Mouse (Mus musculus) CH12.LX (cell line): ENCODE measurements around the gene Itga9. TPM values are rescaled to one million over a fixed set of nuclear protein-coding genes. Genes with fewer than 3 reads are reported as not detected.
A peak's percentile ranks its signal among the peaks of the same experiment; 100 is the strongest.

Experiments used
- DNase-seq: peaks from one replicate; pipeline ENCODE4 v3.0.0-alpha.2; 2013; ENCODE audit errors: extremely low read depth
- H3K27ac ChIP-seq: 2 replicates; pipeline ENCODE4 v1.5.1; 2012; ENCODE audit warnings: low read depth, mild to moderate bottlenecking, control low read depth, moderate library complexity; ENCODE audit not compliant: insufficient read depth
- H3K27me3 ChIP-seq: replicated peaks from 2 replicates; pipeline ENCODE3; 2012; ENCODE audit warnings: inconsistent platforms
- H3K36me3 ChIP-seq, 2 experiments: replicated peaks in 1 of 2; 2 replicates each; pipeline versions ENCODE3 to v1.6.1; 2012; ENCODE audit warnings: inconsistent platforms in 1 of 2, low read length in 1 of 2, mild to moderate bottlenecking in 1 of 2, mixed read lengths in 1 of 2, moderate library complexity in 1 of 2; ENCODE audit not compliant: control insufficient read depth in 1 of 2, insufficient read depth in 1 of 2
- H3K4me1 ChIP-seq, 2 experiments: 2 replicates each; pipeline ENCODE4 v1.6.1; 2012; ENCODE audit warnings: inconsistent platforms in 1 of 2, moderate library complexity in 1 of 2; ENCODE audit not compliant: insufficient read depth in 2 of 2, control insufficient read depth in 1 of 2
- H3K4me2 ChIP-seq: 2 replicates; pipeline ENCODE4 v1.6.1; 2012; ENCODE audit warnings: low read depth, mild to moderate bottlenecking, control low read depth; ENCODE audit not compliant: poor library complexity, insufficient read depth, severe bottlenecking
- H3K4me3 ChIP-seq, 3 experiments: fragments of 150-350 bp in 1 of 3; sonication (generic) in 1 of 3; replicated peaks in 1 of 3; 2 replicates each; pipeline versions ENCODE3 to v1.5.1; 2011 to 2012; ENCODE audit warnings: low read depth in 2 of 3, low read length in 2 of 3, mild to moderate bottlenecking in 2 of 3, moderate library complexity in 2 of 3, control low read depth in 1 of 3, improper control_type of control experiment in 1 of 3, inconsistent platforms in 1 of 3, mixed read lengths in 1 of 3; ENCODE audit not compliant: poor library complexity in 1 of 3
- H3K79me2 ChIP-seq: replicated peaks from 2 replicates; pipeline ENCODE4 v1.6.1; 2012; ENCODE audit warnings: mild to moderate bottlenecking, moderate library complexity; ENCODE audit not compliant: control insufficient read depth, poor library complexity, insufficient read depth, severe bottlenecking; ENCODE audit errors: extremely low read depth
- H3K9ac ChIP-seq: 2 replicates; pipeline ENCODE4 v1.6.1; 2012; ENCODE audit warnings: low read depth, mild to moderate bottlenecking, control low read depth, moderate library complexity; ENCODE audit not compliant: insufficient read depth
- H3K9me3 ChIP-seq: replicated peaks from 2 replicates; pipeline ENCODE3; 2012; ENCODE audit warnings: low read length, inconsistent platforms, mixed read lengths
- BHLHE40 ChIP-seq: IDR thresholded peaks from 2 replicates; pipeline ENCODE4 v1.6.1; 2011; ENCODE audit warnings: mild to moderate bottlenecking, low read depth, low read length, improper control_type of control experiment
- CHD1 ChIP-seq: IDR thresholded peaks from 2 replicates; pipeline ENCODE4 v1.6.1; 2012; ENCODE audit warnings: low read depth, low read length, improper control_type of control experiment, inconsistent platforms
- CTCF ChIP-seq, 2 experiments: IDR thresholded peaks in 1 of 2; conservative IDR thresholded peaks in 1 of 2; 2 replicates each; pipeline ENCODE4 v1.5.1; 2011 to 2012; ENCODE audit warnings: low read depth in 2 of 2, low read length in 2 of 2, improper control_type of control experiment in 1 of 2, inconsistent platforms in 1 of 2, mild to moderate bottlenecking in 1 of 2, moderate library complexity in 1 of 2
- ELF1 ChIP-seq: IDR thresholded peaks from 2 replicates; pipeline ENCODE4 v1.6.1; 2014; ENCODE audit warnings: low read depth, mild to moderate bottlenecking, inconsistent platforms, low read length, improper control_type of control experiment
- ETS1 ChIP-seq: conservative IDR thresholded peaks from 2 replicates; pipeline ENCODE4 v1.6.1; 2012; ENCODE audit warnings: low read depth, mild to moderate bottlenecking, inconsistent platforms, low read length, improper control_type of control experiment, moderate library complexity
- GABPA ChIP-seq: IDR thresholded peaks from 2 replicates; pipeline ENCODE4 v1.6.1; 2012; ENCODE audit warnings: low read depth, low read length, improper control_type of control experiment, inconsistent platforms; ENCODE audit not compliant: insufficient replicate concordance
- KAT2A ChIP-seq: IDR thresholded peaks from 2 replicates; pipeline ENCODE4 v1.6.1; 2012; ENCODE audit warnings: low read length, improper control_type of control experiment, inconsistent platforms; ENCODE audit not compliant: insufficient replicate concordance
- MAZ ChIP-seq: IDR thresholded peaks from 2 replicates; pipeline ENCODE4 v1.6.1; 2012; ENCODE audit warnings: low read depth, mild to moderate bottlenecking, inconsistent platforms, low read length, improper control_type of control experiment, moderate library complexity
- MYC ChIP-seq: IDR thresholded peaks from 2 replicates; pipeline ENCODE4 v1.6.1; 2011; ENCODE audit warnings: low read depth, mild to moderate bottlenecking, improper control_type of control experiment, low read length
- PAX5 ChIP-seq: IDR thresholded peaks from 2 replicates; pipeline ENCODE4 v1.6.1; 2012; ENCODE audit warnings: low read length, inconsistent platforms, mixed read lengths
- POLR2A ChIP-seq: IDR thresholded peaks from 2 replicates; pipeline ENCODE4 v1.6.1; 2011; ENCODE audit warnings: low read depth, mild to moderate bottlenecking, improper control_type of control experiment, low read length
- RAD21 ChIP-seq: IDR thresholded peaks from 2 replicates; pipeline ENCODE4 v1.6.1; 2011; ENCODE audit warnings: low read depth, mild to moderate bottlenecking, low read length, improper control_type of control experiment, moderate library complexity
- SMC3 ChIP-seq: IDR thresholded peaks from 2 replicates; pipeline ENCODE4 v1.6.1; 2011; ENCODE audit warnings: low read depth, low read length, improper control_type of control experiment
- USF1 ChIP-seq: IDR thresholded peaks from 2 replicates; pipeline ENCODE4 v1.6.1; 2014; ENCODE audit warnings: low read depth, mild to moderate bottlenecking, inconsistent platforms, low read length, improper control_type of control experiment
- ZKSCAN1 ChIP-seq: IDR thresholded peaks from 2 replicates; pipeline ENCODE4 v1.6.1; 2012; ENCODE audit warnings: low read depth, inconsistent platforms, low read length, improper control_type of control experiment, borderline replicate concordance
- ZMIZ1 ChIP-seq: IDR thresholded peaks from 2 replicates; pipeline ENCODE4 v1.6.1; 2012; ENCODE audit warnings: low read depth, mild to moderate bottlenecking, inconsistent platforms, low read length, improper control_type of control experiment
- dilution Hi-C: fragments of 300-500 bp; cut with MboI; formaldehyde crosslinking; loops from 2 replicates; pipeline ENCODE4 v1.14.3; 2020; ENCODE audit warnings: low sequenced_read_pairs; ENCODE audit not compliant: extremely low pct_unique_long_range_greater_than_20kb, extremely low pct_ligation_motif_present
- in situ Hi-C: fragments of 300-500 bp; cut with MboI; formaldehyde crosslinking; loops from 3 replicates; pipeline ENCODE4 v1.14.3; 2019; ENCODE audit warnings: low sequenced_read_pairs, low pct_ligation_motif_present, low pct_unique_long_range_greater_than_20kb, mixed read lengths
- polyA plus RNA-seq: library from polyadenylated mRNA; unstranded; fragments of >175 nt; gene quantifications from 2 replicates; pipeline ENCODE4 v1.2.1, GENCODE M21; 2012; ENCODE audit warnings: low read depth; ENCODE audit not compliant: insufficient read length
- total RNA-seq, 2 experiments: library from RNA; depleted of rRNA; stranded (reverse); fragments of 300-350 nt in 1 of 2; fragments of >200 nt in 1 of 2; gene quantifications; 2 replicates each; pipeline ENCODE4 v1.2.3; 2012 to 2014

Gene Itga9
- total and polyA plus RNA-seq, 3 experiments, result 0.19 TPM; not detected in 2

DNA sequence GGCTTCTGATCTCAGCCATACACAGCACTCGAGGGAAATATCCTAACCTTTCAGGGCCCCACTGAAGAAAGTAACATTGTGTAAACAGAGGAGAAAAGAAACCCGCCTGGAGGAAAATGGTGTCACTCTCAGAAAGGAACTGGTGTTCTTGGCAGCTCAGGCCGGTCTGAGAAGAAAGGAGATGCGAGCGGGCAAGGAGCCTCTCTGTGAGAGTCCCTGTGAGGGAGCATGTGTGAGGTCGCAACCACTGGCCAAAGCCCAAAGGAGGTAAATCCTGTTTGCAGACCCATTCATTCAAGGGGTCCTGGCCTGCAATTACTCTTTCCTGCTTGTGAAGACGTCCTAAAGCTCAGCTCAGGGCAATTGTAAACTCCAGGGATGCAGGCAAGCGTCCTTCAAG lies 308.1 kb downstream of the Itga9 start:
- Histone ChIP-seq H3K4me1 (no peaks in the 10 kb centered on the region), H3K27ac (no peak overlapping the region), H3K9ac (no peak overlapping the region), H3K4me3 (no peak overlapping the region), H3K36me3 (no peaks in the 10 kb centered on the region), H3K79me2 (no peaks in the 10 kb centered on the region), H3K27me3 (peaks cover 68% of the 10 kb centered on the region), H3K4me2 (no peak overlapping the region), H3K9me3 (peaks cover 5% of the 10 kb centered on the region)
- dilution Hi-C loops, result no loop called here
- DNase-seq, result no peak
- no peak for TF ChIP-seq MYC
- TF ChIP-seq GABPA, result no peak
- TF ChIP-seq CTCF (conservative IDR thresholded peaks at IDR 0.05 in 1 of 2, IDR thresholded peaks at IDR 0.05 in 1 of 2; ENCODE audit: low read depth in 2 of 2, low read length in 2 of 2), result no peak
- TF ChIP-seq MAZ, result no peak
- no peak for TF ChIP-seq SMC3
- no peak for TF ChIP-seq BHLHE40
- no peak for TF ChIP-seq PAX5
- in situ Hi-C loops, result loop anchor here (10.0 to 25.0 kb wide), 2 partner anchors 150 to 327 kb away; no protein-coding TSS in a partner anchor

DNA sequence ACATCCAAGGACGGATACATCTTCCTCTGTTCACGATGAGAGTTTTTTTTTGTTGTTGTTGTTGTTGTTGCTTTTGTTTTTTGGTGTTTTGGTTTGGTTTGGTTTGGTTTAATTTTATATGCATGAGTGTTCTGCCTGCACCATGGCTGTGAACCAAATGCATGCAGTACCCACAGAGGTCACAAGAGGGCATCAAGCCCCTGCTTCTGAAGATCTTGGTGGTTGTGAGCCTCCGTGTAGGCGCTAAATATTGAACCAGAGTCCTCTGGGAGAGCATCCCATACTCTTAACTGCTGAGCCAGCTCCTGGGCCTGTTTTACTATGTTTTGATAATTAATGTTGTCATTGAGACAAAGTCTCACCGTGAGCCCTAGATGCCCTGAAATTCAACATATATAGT lies 308.8 kb downstream of the Itga9 start:
- Histone ChIP-seq H3K27ac (no peak overlapping the region), H3K4me3 (no peak overlapping the region), H3K9ac (no peak overlapping the region), H3K79me2 (no peaks in the 10 kb centered on the region), H3K36me3 (no peaks in the 10 kb centered on the region), H3K27me3 (peaks cover 74% of the 10 kb centered on the region), H3K4me2 (no peak overlapping the region), H3K9me3 (peaks cover 5% of the 10 kb centered on the region), H3K4me1 (no peaks in the 10 kb centered on the region)
- in situ Hi-C loops, result loop anchor here (10.0 to 25.0 kb wide), 2 partner anchors 150 to 328 kb away; no protein-coding TSS in a partner anchor
- TF ChIP-seq RAD21, result peak; percentile 46
- TF ChIP-seq USF1, result no peak
- no peak for TF ChIP-seq MYC
- peak; percentile 20; the same call in 1 of the 2 replicates for TF ChIP-seq SMC3
- TF ChIP-seq POLR2A, result no peak
- TF ChIP-seq ZKSCAN1, result no peak
- no peak for TF ChIP-seq CHD1
- peak; percentile 50 to 54 for TF ChIP-seq CTCF (conservative IDR thresholded peaks at IDR 0.05 in 1 of 2, IDR thresholded peaks at IDR 0.05 in 1 of 2; ENCODE audit: low read depth in 2 of 2, low read length in 2 of 2)
- DNase-seq, result peak; percentile 27
- dilution Hi-C loops, result no loop called here

DNA sequence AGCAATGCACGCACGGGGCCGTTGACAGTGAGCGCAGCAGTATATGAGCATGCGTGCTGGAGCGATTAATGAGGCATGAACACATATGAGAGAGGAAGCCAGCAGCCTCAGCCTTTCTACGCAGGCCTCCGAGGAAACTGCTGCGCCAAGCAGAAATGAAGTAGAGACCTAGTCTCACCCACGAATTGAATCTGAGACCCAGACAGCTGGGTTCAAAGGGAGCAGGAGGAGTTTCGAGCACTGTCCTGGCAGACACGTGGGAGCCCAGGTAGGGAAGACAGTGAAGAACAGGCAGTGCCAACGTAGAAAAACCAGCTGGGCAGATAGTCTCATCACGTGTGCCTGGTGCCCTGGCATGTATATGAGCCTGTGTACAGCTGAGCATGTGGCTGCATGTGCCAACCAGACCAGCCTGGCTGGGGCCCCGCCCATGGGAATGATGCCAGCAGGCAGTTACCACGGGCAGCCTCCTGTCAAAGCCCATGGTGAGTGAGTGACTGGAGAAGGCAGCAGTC lies 313.2 kb downstream of the Itga9 start:
- Histone ChIP-seq H3K27me3 (peaks cover 62% of the 10 kb centered on the region), H3K36me3 (no peaks in the 10 kb centered on the region), H3K27ac (no peak overlapping the region), H3K9me3 (peaks cover 5% of the 10 kb centered on the region), H3K4me1 (peaks cover 0 to 3% of the 10 kb centered on the region in 2 experiments; a peak in 1 of 4 replicates), H3K79me2 (no peaks in the 10 kb centered on the region), H3K4me3 (no peak overlapping the region), H3K9ac (no peak overlapping the region), H3K4me2 (no peak overlapping the region)
- in situ Hi-C loops (loop anchor here (5.0 to 25.0 kb wide), 3 partner anchors 103 to 332 kb away; no protein-coding TSS in a partner anchor), dilution Hi-C loops (no loop called here)
- no peak for DNase-seq
- TF ChIP-seq ZMIZ1 (no peak), ETS1 (no peak), ELF1 (no peak), KAT2A (no peak)
